15 mouse cellular contexts compared by ENCODE assay signal in genomic region chr3:109822803-109823474, GRCm38 (mm10).
"Had no signal": no experiment of that assay in that cellular context is flagged by ENCODE, and none has a peak within 500 bp of the region (broad histone marks: within the 10 kb centered on the region; RNA-seq: fewer than 3 reads in every experiment).

No protein-coding gene starts in this region.

- H3K36me3 ChIP-seq: limb, embryonic 12.5 days; liver, embryonic 13.5 days; midbrain, embryonic 10.5 days; neural tube, embryonic 15.5 days had no signal

- H3K4me1 ChIP-seq: limb, embryonic 12.5 days; liver, embryonic 13.5 days; midbrain, embryonic 10.5 days; neural tube, embryonic 15.5 days had no signal

- ATAC-seq: intestine, embryonic 16.5 days; liver, postnatal 0 days had no signal

- H3K4me2 ChIP-seq: limb, embryonic 12.5 days; liver, embryonic 13.5 days; neural tube, embryonic 15.5 days had no signal

- H3K9ac ChIP-seq: limb, embryonic 12.5 days; liver, embryonic 13.5 days; liver, postnatal 0 days; neural tube, embryonic 15.5 days had no signal

- H3K27ac ChIP-seq: limb, embryonic 12.5 days; liver, embryonic 13.5 days; midbrain, embryonic 10.5 days; neural tube, embryonic 15.5 days had no signal

- H3K9me3 ChIP-seq: limb, embryonic 12.5 days; liver, embryonic 13.5 days; midbrain, embryonic 10.5 days; neural tube, embryonic 15.5 days had no signal

- H3K4me3 ChIP-seq: limb, embryonic 12.5 days; liver, embryonic 13.5 days; midbrain, embryonic 10.5 days; myocyte; neural tube, embryonic 15.5 days had no signal

- H3K27me3 ChIP-seq: limb, embryonic 12.5 days; liver, embryonic 13.5 days; neural tube, embryonic 15.5 days had no signal

- DNase-seq: kidney, postnatal 10 days; layer of hippocampus, adult 9-11 months; layer of hippocampus, postnatal 36 days; liver; liver, embryonic 13.5 days; liver, postnatal 0 days; midbrain, embryonic 14.5 days; right cerebral cortex, adult 18-20 months; right cerebral cortex, postnatal 25 days; thymus, postnatal 36 days had no signal
